Mouse (Mus musculus) telencephalon, adult 2 months (tissue): Measurements from ENCODE around the gene Fastkd2.

ENCODE experiments used
- DNase-seq: peaks from one replicate; pipeline ENCODE4 v3.0.0-alpha.2; 2011; ENCODE audit warnings: low read depth, low spot score

Gene Fastkd2

GRCm38 (mm10) chr1:63730240-63730771, at the start of gene Fastkd2, which contains the start of gene Mdh1b:
Fastkd2 (plus strand) TSS chr1:63730614.
Mdh1b (minus strand) TSS chr1:63730318.
- DNase-seq, result peak; percentile 94

GRCm38 (mm10) chr1:63686827-63687226, 43.6 kb upstream of the Fastkd2 start, which contains the start of gene Dytn:
Dytn (minus strand) TSS chr1:63686927.
- no peak for DNase-seq

GRCm38 (mm10) chr1:63696861-63697260, 33.6 kb upstream of the Fastkd2 start:
- no peak for DNase-seq

GRCm38 (mm10) chr1:63705733-63706132, 24.7 kb upstream of the Fastkd2 start:
- DNase-seq, result no peak

- no peak for DNase-seq
These were observed 21.5 kb upstream of the Fastkd2 start for GRCm38 (mm10) chr1:63708876-63709275.

GRCm38 (mm10) chr1:63720161-63720560, 10.3 kb upstream of the Fastkd2 start:
- DNase-seq, result peak; percentile 63

- no peak for DNase-seq
These were observed 618 bp upstream of the Fastkd2 start for GRCm38 (mm10) chr1:63729796-63730195.

GRCm38 (mm10) chr1:63756005-63756404, 25.6 kb downstream of the Fastkd2 start:
- DNase-seq, result no peak

GRCm38 (mm10) chr1:63763212-63763694, 32.8 kb downstream of the Fastkd2 start:
- DNase-seq, result peak; percentile 72

GRCm38 (mm10) chr1:63763881-63764386, 33.5 kb downstream of the Fastkd2 start:
- no peak for DNase-seq

- DNase-seq, result no peak
These were observed 34.0 kb downstream of the Fastkd2 start for GRCm38 (mm10) chr1:63764395-63764794.

- no peak for DNase-seq
These were observed 37.7 kb downstream of the Fastkd2 start for GRCm38 (mm10) chr1:63768112-63768511.

GRCm38 (mm10) chr1:63769167-63769566, 38.8 kb downstream of the Fastkd2 start, which contains the start of gene 4933402D24Rik:
4933402D24Rik (minus strand) TSS chr1:63769267.
- DNase-seq, result no peak

- DNase-seq, result peak; percentile 92
These were observed 39.9 kb downstream of the Fastkd2 start for GRCm38 (mm10) chr1:63770309-63770708.

GRCm38 (mm10) chr1:63776396-63776795, 46.0 kb downstream of the Fastkd2 start:
- no peak for DNase-seq

- no peak for DNase-seq
These were observed 46.7 kb downstream of the Fastkd2 start for GRCm38 (mm10) chr1:63776902-63777630.

GRCm38 (mm10) chr1:63794326-63794725, 63.9 kb downstream of the Fastkd2 start:
- DNase-seq, result no peak
